Mouse (Mus musculus): ENCODE measurements around the gene Anp32a. TPM values are rescaled to one million over a fixed set of nuclear protein-coding genes. Genes with fewer than 3 reads are reported as not detected.

Gene Anp32a
- total RNA-seq, 2 experiments from 2014 or later, result 278 to 279 TPM

GRCm38 (mm10) chr9:62393531-62393930, 52.4 kb downstream of the Anp32a start:
- no peak for TF ChIP-seq CTCF (IDR thresholded peaks at IDR 0.05)
- intact Hi-C loops (cut with DNase I), result no loop called here
- no peak overlapping the region for H3K4me3 ChIP-seq
- no peak for DNase-seq (ENCODE audit: extremely low spot score in 1 of 2, low spot score in 2 of 2)
- H3K27ac ChIP-seq, result no peak overlapping the region

- intact Hi-C loops (cut with DNase I), result no loop called here
- Histone ChIP-seq H3K27ac (no peak overlapping the region), H3K4me3 (no peak overlapping the region)
- no peak for DNase-seq (ENCODE audit: extremely low spot score in 1 of 2, low spot score in 2 of 2)
- no peak for TF ChIP-seq CTCF (IDR thresholded peaks at IDR 0.05)
Measured at GRCm38 (mm10) chr9:62394163-62394562, 53.1 kb downstream of the Anp32a start.

- no peak for TF ChIP-seq CTCF (IDR thresholded peaks at IDR 0.05)
- intact Hi-C loops (cut with DNase I), result no loop called here
- Histone ChIP-seq H3K4me3 (no peak overlapping the region), H3K27ac (no peak overlapping the region)
- no peak for DNase-seq (ENCODE audit: extremely low spot score in 1 of 2, low spot score in 2 of 2)
Measured at GRCm38 (mm10) chr9:62400531-62401170, 59.6 kb downstream of the Anp32a start.

GRCm38 (mm10) chr9:62401589-62401988, 60.5 kb downstream of the Anp32a start:
- DNase-seq (ENCODE audit: extremely low spot score in 1 of 2, low spot score in 2 of 2), result no peak
- Histone ChIP-seq H3K4me3 (no peak overlapping the region), H3K27ac (no peak overlapping the region)
- no peak for TF ChIP-seq CTCF (IDR thresholded peaks at IDR 0.05)
- intact Hi-C loops (cut with DNase I), result no loop called here

GRCm38 (mm10) chr9:62406423-62407013, 65.4 kb downstream of the Anp32a start:
- DNase-seq (ENCODE audit: extremely low spot score in 1 of 2, low spot score in 2 of 2), result no peak
- TF ChIP-seq CTCF (IDR thresholded peaks at IDR 0.05), result no peak
- intact Hi-C loops (cut with DNase I), result no loop called here
- no peak overlapping the region for H3K27ac ChIP-seq
- no peak overlapping the region for H3K4me3 ChIP-seq

- Histone ChIP-seq H3K4me3 (no peak overlapping the region), H3K27ac (no peak overlapping the region)
- TF ChIP-seq CTCF (IDR thresholded peaks at IDR 0.05), result no peak; the same call in none of the 2 replicates
- intact Hi-C loops (cut with DNase I), result no loop called here
- DNase-seq (ENCODE audit: extremely low spot score in 1 of 2, low spot score in 2 of 2), result no peak
Measured at GRCm38 (mm10) chr9:62407357-62408146, 66.5 kb downstream of the Anp32a start.

- Histone ChIP-seq H3K27ac (no peak overlapping the region), H3K4me3 (no peak overlapping the region)
- TF ChIP-seq CTCF (IDR thresholded peaks at IDR 0.05), result peak; percentile 60
- DNase-seq (ENCODE audit: extremely low spot score in 1 of 2, low spot score in 2 of 2), result no peak
- intact Hi-C loops (cut with DNase I), result no loop called here
Measured at GRCm38 (mm10) chr9:62418742-62419141, 77.6 kb downstream of the Anp32a start.

- no peak for DNase-seq (ENCODE audit: extremely low spot score in 1 of 2, low spot score in 2 of 2)
- peak overlapping the region; percentile 76 for H3K27ac ChIP-seq
- no peak for TF ChIP-seq CTCF (IDR thresholded peaks at IDR 0.05)
- intact Hi-C loops (cut with DNase I), result no loop called here
- no peak overlapping the region for H3K4me3 ChIP-seq
Measured at GRCm38 (mm10) chr9:62420261-62420917, 79.3 kb downstream of the Anp32a start.

GRCm38 (mm10) chr9:62421027-62421426, 79.9 kb downstream of the Anp32a start:
- peak; percentile 55 to 57 for DNase-seq (ENCODE audit: extremely low spot score in 1 of 2, low spot score in 2 of 2)
- intact Hi-C loops (cut with DNase I), result no loop called here
- Histone ChIP-seq H3K4me3 (peak overlapping the region; percentile 26), H3K27ac (peak overlapping the region; percentile 76)
- no peak for TF ChIP-seq CTCF (IDR thresholded peaks at IDR 0.05)

- no peak for TF ChIP-seq CTCF (IDR thresholded peaks at IDR 0.05)
- no peak for DNase-seq (ENCODE audit: extremely low spot score in 1 of 2, low spot score in 2 of 2)
- intact Hi-C loops (cut with DNase I), result no loop called here
- H3K4me3 ChIP-seq, result no peak overlapping the region
- no peak overlapping the region for H3K27ac ChIP-seq
Measured at GRCm38 (mm10) chr9:62421911-62422310, 80.8 kb downstream of the Anp32a start.

GRCm38 (mm10) chr9:62422926-62423325, 81.8 kb downstream of the Anp32a start:
- H3K27ac ChIP-seq, result no peak overlapping the region
- DNase-seq (ENCODE audit: extremely low spot score in 1 of 2, low spot score in 2 of 2), result no peak
- intact Hi-C loops (cut with DNase I), result no loop called here
- TF ChIP-seq CTCF (IDR thresholded peaks at IDR 0.05), result no peak
- H3K4me3 ChIP-seq, result no peak overlapping the region

- DNase-seq (ENCODE audit: extremely low spot score in 1 of 2, low spot score in 2 of 2), result no peak
- Histone ChIP-seq H3K4me3 (no peak overlapping the region), H3K27ac (no peak overlapping the region)
- TF ChIP-seq CTCF (IDR thresholded peaks at IDR 0.05), result no peak
- intact Hi-C loops (cut with DNase I), result no loop called here
Measured at GRCm38 (mm10) chr9:62423871-62424270, 82.8 kb downstream of the Anp32a start.
